Mouse (Mus musculus): ENCODE data around the gene Hsf2bp.

DNA sequence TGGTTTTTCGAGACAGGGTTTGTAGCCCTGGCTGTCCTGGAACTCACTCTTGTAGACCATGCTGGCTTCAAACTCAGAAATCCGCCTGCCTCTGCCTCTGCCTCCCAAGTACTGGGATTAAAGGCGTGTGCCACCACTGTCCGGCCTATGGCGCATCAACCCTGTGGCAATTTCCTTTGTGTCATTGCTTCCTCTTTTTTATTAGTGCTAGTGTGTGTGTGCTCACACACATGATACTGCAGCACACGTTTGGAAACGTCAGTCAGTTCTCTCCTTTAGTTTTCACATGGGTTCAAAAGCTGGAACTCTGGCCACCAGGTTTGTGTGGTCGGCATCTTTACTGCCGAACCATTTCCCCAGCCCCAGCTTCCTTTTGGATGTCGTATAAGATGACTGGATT, 4.1 kb upstream of the Hsf2bp start:
- TF ChIP-seq FLI1 (IDR thresholded peaks at IDR 0.05; ENCODE audit: low read length) (no peak), GATA1 (IDR thresholded peaks at IDR 0.05; ENCODE audit: borderline replicate concordance, low read length) (no peak)

Data from megakaryocyte, embryonic 14.5 days (primary cell).